Mouse (Mus musculus): ENCODE results near the gene Plekhg1.

DNA sequence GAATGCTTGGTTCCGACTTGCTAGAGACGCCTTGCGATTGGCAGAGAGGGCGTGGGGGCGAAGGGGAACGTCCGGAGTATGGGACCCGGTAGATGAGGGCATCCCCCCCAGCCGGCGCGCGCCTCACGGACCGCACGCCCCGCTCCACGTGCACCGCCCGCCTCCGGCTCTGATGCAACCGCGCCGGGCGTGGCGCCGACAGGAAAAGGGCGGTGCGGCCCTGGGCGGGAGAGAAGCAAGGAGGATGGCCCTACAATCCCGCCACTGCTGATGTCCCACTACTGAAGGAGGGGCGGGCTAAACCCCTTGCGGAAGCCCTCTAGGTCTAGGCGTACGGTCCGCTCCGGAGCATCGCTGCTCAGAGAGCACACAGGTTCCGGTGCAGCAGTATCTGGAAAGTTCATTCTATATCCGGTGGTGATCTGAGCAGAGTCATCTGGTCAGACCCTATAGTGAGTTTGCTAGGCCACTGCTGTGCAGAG, 233.5 kb downstream of the Plekhg1 start:
- no peak for TF ChIP-seq CTCF (conservative IDR thresholded peaks at IDR 0.05 in 1 of 2, IDR thresholded peaks at IDR 0.05 in 1 of 2; ENCODE audit: low read depth in 2 of 2, low read length in 2 of 2)
- TF ChIP-seq POLR2A (IDR thresholded peaks at IDR 0.05; ENCODE audit: low read depth, low read length) = peak; percentile 77
- no peak for TF ChIP-seq ZC3H11A (IDR thresholded peaks at IDR 0.05; ENCODE audit: low read depth, low read length)
- no peak for TF ChIP-seq CHD2 (IDR thresholded peaks at IDR 0.05; ENCODE audit: low read length)
- TF ChIP-seq RCOR1 (conservative IDR thresholded peaks at IDR 0.05; ENCODE audit: low read depth, low read length) = peak; percentile 82; the same call in 1 of the 2 replicates
- TF ChIP-seq CHD1 (IDR thresholded peaks at IDR 0.05; ENCODE audit: low read depth, low read length) = no peak
- peak; percentile 83 for TF ChIP-seq SIN3A (IDR thresholded peaks at IDR 0.05; ENCODE audit: low read length)
